ENCODE assay signal across 8 mouse cellular contexts in genomic region chr1:58586171-58586997, GRCm38 (mm10). TPM values are rescaled to one million over a fixed set of nuclear protein-coding genes. Genes with fewer than 3 reads are reported as not detected.
DNase-seq lines count a peak whose midpoint lies in the region; ATAC-seq lines count a peak whose summit lies in the region.

Gene Fam126b (minus strand): TSS chr1:58586323.
Gene Ndufb3 (plus strand): TSS chr1:58586384.

- peak within 1 kb of the TSS; percentile 89 for H3K27ac ChIP-seq in embryonic facial prominence, embryonic 14.5 days (replicated peaks; ENCODE audit: low read depth, low read length)
- H3K27ac ChIP-seq in kidney, embryonic 14.5 days (ENCODE audit: low read depth, low read length) = peak within 1 kb of the TSS; percentile 53; the same call in 1 of the 2 replicates
- peak within 1 kb of the TSS; percentile 86 for H3K27ac ChIP-seq in limb, embryonic 15.5 days

- H3K9me3 ChIP-seq in embryonic facial prominence, embryonic 14.5 days (ENCODE audit: control insufficient read depth, low read length) = no peaks in the 10 kb centered on the region
- H3K9me3 ChIP-seq in kidney, embryonic 14.5 days (ENCODE audit: control insufficient read depth, low read length) = no peaks in the 10 kb centered on the region
- no peaks in the 10 kb centered on the region for H3K9me3 ChIP-seq in limb, embryonic 15.5 days

- peak within 1 kb of the TSS; percentile 79 for H3K4me2 ChIP-seq in embryonic facial prominence, embryonic 14.5 days (ENCODE audit: low read depth, low read length)
- peak within 1 kb of the TSS; percentile 85 for H3K4me2 ChIP-seq in kidney, embryonic 14.5 days (replicated peaks; ENCODE audit: low read depth, low read length)
- peak within 1 kb of the TSS; percentile 59 for H3K4me2 ChIP-seq in limb, embryonic 15.5 days

- ATAC-seq in embryonic facial prominence, embryonic 14.5 days (ENCODE audit: low read depth) = peak; percentile 100
- peak; percentile 98 for ATAC-seq in kidney, embryonic 14.5 days (ENCODE audit: low FRiP score, low TSS enrichment)
- ATAC-seq in limb, embryonic 15.5 days (ENCODE audit: insufficient number of reproducible peaks, low FRiP score, low TSS enrichment, low read depth) = peak; percentile 94

- peak; percentile 88 for DNase-seq in 3T3-L1 (ENCODE audit: low read depth, low spot score)
- DNase-seq in adrenal gland, postnatal 4 days (ENCODE audit: low spot score in 2 of 2) = peak; percentile 70 to 76
- DNase-seq in embryonic facial prominence, embryonic 14.5 days (ENCODE audit: low spot score) = peak; percentile 95
- peak; percentile 91 to 94 for DNase-seq in heart, adult 9 months (ENCODE audit: low spot score in 2 of 2)
- peak; percentile 64 to 79 for DNase-seq in monocyte, adult 2 months (ENCODE audit: low read depth in 1 of 2, low spot score in 2 of 2)
- peak; percentile 82 to 84 for DNase-seq in spleen, postnatal 36 days (ENCODE audit: low spot score in 2 of 2)

- H3K36me3 ChIP-seq in embryonic facial prominence, embryonic 14.5 days (ENCODE audit: control insufficient read depth, insufficient read depth, low read length) = peaks cover 8% of the 10 kb centered on the region; the same call in 1 of the 2 replicates
- peaks cover 6% of the 10 kb centered on the region; the same call in 1 of the 2 replicates for H3K36me3 ChIP-seq in kidney, embryonic 14.5 days (ENCODE audit: control insufficient read depth, insufficient read depth, low read length)
- peaks cover 6% of the 10 kb centered on the region; the same call in 1 of the 2 replicates for H3K36me3 ChIP-seq in limb, embryonic 15.5 days

- H3K4me1 ChIP-seq in embryonic facial prominence, embryonic 14.5 days (ENCODE audit: control insufficient read depth, insufficient read depth, low read length) = peaks cover 5% of the 10 kb centered on the region; the same call in 1 of the 2 replicates
- H3K4me1 ChIP-seq in kidney, embryonic 14.5 days (ENCODE audit: control insufficient read depth, insufficient read depth, low read length) = peaks cover 6% of the 10 kb centered on the region; the same call in 1 of the 2 replicates
- peaks cover 16% of the 10 kb centered on the region for H3K4me1 ChIP-seq in limb, embryonic 15.5 days

- peak within 1 kb of the TSS; percentile 86 for H3K9ac ChIP-seq in embryonic facial prominence, embryonic 14.5 days (ENCODE audit: low read depth, low read length)
- H3K9ac ChIP-seq in kidney, embryonic 14.5 days (ENCODE audit: low read depth, low read length) = peak within 1 kb of the TSS; percentile 89
- peak within 1 kb of the TSS; percentile 74 for H3K9ac ChIP-seq in limb, embryonic 15.5 days

- peak within 1 kb of the TSS; percentile 77 for H3K4me3 ChIP-seq in embryonic facial prominence, embryonic 14.5 days (ENCODE audit: low read depth, low read length)
- peak within 1 kb of the TSS; percentile 86 for H3K4me3 ChIP-seq in kidney, embryonic 14.5 days (ENCODE audit: low read length)
- peak within 1 kb of the TSS; percentile 76 for H3K4me3 ChIP-seq in limb, embryonic 15.5 days

- WGBS in embryonic facial prominence, embryonic 14.5 days = under 1% methylated on average over 36 of the region's 41 CpGs
- WGBS in kidney, embryonic 14.5 days = under 1% methylated on average over 40 of the region's 41 CpGs
- WGBS in limb, embryonic 15.5 days = under 1% methylated on average over 41 of the region's 41 CpGs

- H3K27me3 ChIP-seq in embryonic facial prominence, embryonic 14.5 days (replicated peaks; ENCODE audit: control insufficient read depth, insufficient read depth, low read length) = no peaks in the 10 kb centered on the region
- H3K27me3 ChIP-seq in kidney, embryonic 14.5 days (ENCODE audit: control insufficient read depth, insufficient read depth, low read length) = no peaks in the 10 kb centered on the region
- H3K27me3 ChIP-seq in limb, embryonic 15.5 days = no peaks in the 10 kb centered on the region

RNA-seq across cellular contexts. Expression of gene Fam126b, which starts in this region (rescaled TPM):
- 10 to 100 TPM; 24.3 to 27.7 TPM for total RNA-seq in adrenal gland, postnatal 4 days (2021)
- 8.0 and 8.4 TPM in 2 replicates for polyA plus RNA-seq in embryonic facial prominence, embryonic 14.5 days (2014; fragmentation: Nextera tagmentation; extraction: Ambion mirVana)
- 6.1 and 9.6 TPM in 2 replicates for polyA plus RNA-seq in kidney, embryonic 14.5 days (2014; fragmentation: Nextera tagmentation; extraction: Ambion mirVana)
- polyA plus RNA-seq in limb, embryonic 15.5 days (2015; fragmentation: Nextera tagmentation; extraction: Ambion mirVana) = 6.1 and 7.4 TPM in 2 replicates

RNA-seq across cellular contexts. Expression of gene Ndufb3, which starts in this region (rescaled TPM):
- 100 to 1,000 TPM; 101 to 118 TPM for total RNA-seq in adrenal gland, postnatal 4 days (2021)
- polyA plus RNA-seq in embryonic facial prominence, embryonic 14.5 days (2014; fragmentation: Nextera tagmentation; extraction: Ambion mirVana) = 160 and 176 TPM in 2 replicates
- 174 and 250 TPM in 2 replicates for polyA plus RNA-seq in kidney, embryonic 14.5 days (2014; fragmentation: Nextera tagmentation; extraction: Ambion mirVana)
- 134 and 157 TPM in 2 replicates for polyA plus RNA-seq in limb, embryonic 15.5 days (2015; fragmentation: Nextera tagmentation; extraction: Ambion mirVana)

Comparison
In these comparisons a context has a peak if more than half of its experiments do, and no peak if none do; other contexts are left out.
1. Peak in every context shown above with its lines: DNase-seq, ATAC-seq, H3K4me3 ChIP-seq and H3K27ac ChIP-seq.